Mouse (Mus musculus) megakaryocyte-erythroid progenitor cell, adult 5 weeks (primary cell): Measurements from ENCODE around the gene Srsf9. TPM values are rescaled to one million over a fixed set of nuclear protein-coding genes. Genes with fewer than 3 reads are reported as not detected.

Experiments
- polyA plus RNA-seq: library from polyadenylated mRNA; stranded (reverse); fragments of >175 nt; gene quantifications from 2 replicates; pipeline ENCODE4 v1.2.3, GENCODE M21; 2012

Gene Srsf9
- polyA plus RNA-seq = 74.0 and 79.8 TPM in 2 replicates

GRCm38 (mm10) chr5:115326875-115327609 is at the start of gene Srsf9:
TSS of gene Srsf9 (plus strand) at chr5:115327177.

DNA sequence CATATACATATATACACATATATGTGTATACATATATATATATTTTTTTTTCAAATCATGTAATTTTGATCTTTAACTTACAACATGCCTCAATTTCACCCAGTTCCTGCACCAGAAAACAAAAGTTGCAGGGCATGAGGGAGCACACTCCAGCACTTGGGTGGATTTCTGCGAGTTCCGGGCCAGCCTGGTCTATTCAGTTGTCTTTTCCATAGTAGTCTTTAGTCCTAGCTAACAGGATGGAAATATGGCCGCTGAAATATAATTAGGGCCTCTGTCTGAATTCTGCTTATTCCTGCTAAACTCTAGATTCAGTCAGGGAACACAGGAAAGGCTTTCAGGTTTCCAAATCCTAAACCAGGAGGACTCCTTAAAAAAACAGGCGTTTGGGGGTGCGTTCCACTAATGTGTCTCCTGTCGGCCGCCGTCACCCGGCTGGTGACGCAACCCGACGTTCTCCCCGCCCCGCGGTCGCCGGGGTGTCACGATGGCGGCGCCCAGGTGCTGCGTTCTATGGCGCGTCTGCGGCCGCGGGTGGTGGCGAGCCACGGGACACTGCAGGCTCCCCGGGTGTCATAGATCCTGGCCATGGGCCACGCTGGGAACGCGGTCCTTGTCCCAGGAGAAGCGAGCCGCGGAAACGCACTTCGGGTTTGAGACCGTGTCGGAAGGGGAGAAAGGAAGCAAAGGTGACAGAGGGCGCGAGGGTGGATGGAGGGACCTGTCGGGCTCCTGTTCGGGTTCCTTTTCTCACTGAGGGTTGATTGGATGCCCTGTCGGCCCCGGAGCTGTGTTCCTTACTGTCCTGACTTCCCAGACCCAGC is 47.5 kb upstream of the Srsf9 start, which contains the start of gene Coq5:
Gene Coq5 (plus strand): TSS at position 441 of the 824 bp plus-strand sequence.

GRCm38 (mm10) chr5:115300792-115301614 is 26.0 kb upstream of the Srsf9 start, which contains the start of gene Dynll1:
TSS of gene Dynll1 (minus strand) at chr5:115300999.

DNA sequence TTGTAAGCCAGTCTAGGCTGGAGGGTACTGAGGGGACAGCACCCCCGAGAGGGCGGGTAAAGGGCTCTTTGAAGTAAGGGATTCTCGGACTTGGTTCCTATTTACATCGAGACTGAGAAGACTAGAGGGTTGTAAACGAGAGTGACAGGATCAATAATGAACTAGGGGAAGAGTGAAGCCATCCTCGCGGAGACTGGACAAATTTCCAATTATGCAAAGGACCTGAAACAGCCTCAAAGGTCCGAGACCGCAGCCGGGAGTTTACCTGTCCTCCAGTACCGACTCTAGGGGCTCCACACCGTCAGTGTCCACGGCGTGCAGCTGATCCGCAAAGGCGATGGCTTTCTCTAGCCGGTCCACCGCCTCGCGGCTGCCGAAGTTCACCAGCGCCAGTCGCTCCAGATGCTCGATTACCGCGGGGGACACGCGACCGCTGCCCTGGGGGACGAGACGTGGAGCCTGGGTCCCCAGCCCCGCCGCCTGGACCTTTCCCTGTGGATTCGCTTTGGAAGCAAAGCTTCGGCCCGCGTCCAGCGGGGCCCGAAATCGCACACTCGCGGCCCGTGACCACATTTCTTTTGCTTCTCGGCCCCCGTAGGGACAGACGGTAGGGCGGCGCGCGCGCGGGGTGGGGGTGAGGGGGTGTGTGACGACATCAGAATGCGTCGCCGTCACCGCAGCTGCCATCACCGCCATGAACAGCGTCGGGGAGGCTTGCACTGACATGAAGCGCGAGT is 13.8 kb downstream of the Srsf9 start, which contains the start of the genes Gatc and Triap1:
Gene Gatc (minus strand): TSS at position 602 of the 737 bp plus-strand sequence.
Gene Triap1 (plus strand): TSS at position 649 of the 737 bp plus-strand sequence.

DNA sequence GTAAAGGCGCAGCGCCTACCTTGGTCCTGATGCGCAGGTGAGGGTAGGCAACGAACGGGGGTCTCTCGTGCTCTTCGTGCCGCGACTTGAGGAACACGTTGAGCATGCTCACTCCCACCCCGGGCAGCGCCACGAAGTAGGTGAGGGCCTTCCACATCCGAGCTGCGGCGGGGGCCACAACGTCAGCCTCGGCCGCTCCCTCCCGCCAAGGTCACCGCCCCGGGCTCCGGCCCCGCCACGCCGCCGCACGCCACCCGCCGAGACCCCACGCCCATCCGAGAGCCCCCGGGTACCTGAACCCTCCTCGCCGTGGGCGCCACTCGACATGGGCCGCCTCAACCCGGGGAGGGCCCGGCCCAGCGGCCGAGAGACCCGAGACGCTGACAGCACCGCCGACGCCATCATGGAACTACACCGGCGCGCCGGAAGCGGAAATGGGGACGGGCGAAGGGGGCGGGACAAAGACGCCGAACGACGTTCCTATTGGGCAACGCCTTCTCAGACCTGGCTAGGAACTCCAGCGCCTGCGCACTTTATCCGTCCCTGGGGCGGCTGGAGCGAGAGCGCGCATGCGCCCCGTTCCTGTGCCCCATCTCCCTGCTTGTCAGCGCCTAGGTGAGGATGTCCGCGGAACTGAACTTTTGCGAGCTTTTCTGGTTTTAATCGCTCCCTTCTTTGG is 21.7 kb downstream of the Srsf9 start, which contains the start of gene Cox6a1:
Gene Cox6a1 (minus strand): TSS at position 436 of the 679 bp plus-strand sequence.

Other genes starting within 250 kb of the Srsf9 start
- not detected in 2 replicates for gene Gm10401, start 228.9 kb upstream of the Srsf9 start, polyA plus RNA-seq
- gene Acads, start 207.8 kb upstream of the Srsf9 start, polyA plus RNA-seq = 57.8 and 61.9 TPM in 2 replicates
- 40.0 and 46.4 TPM in 2 replicates for gene Unc119b, start 192.2 kb upstream of the Srsf9 start, polyA plus RNA-seq
- 66.7 and 90.8 TPM in 2 replicates for gene Mlec, start 169.0 kb upstream of the Srsf9 start, polyA plus RNA-seq
- 0.37 and 0.73 TPM in 2 replicates for gene Cabp1, start 132.8 kb upstream of the Srsf9 start, polyA plus RNA-seq
- gene Pop5, start 91.3 kb upstream of the Srsf9 start, polyA plus RNA-seq = 13.8 and 18.1 TPM in 2 replicates
- 243 and 252 TPM in 2 replicates for gene Rnf10, start 54.3 kb upstream of the Srsf9 start, polyA plus RNA-seq
- gene Coq5, start 47.5 kb upstream of the Srsf9 start, polyA plus RNA-seq = 17.6 and 18.8 TPM in 2 replicates
- gene Dynll1, start 26.2 kb upstream of the Srsf9 start, polyA plus RNA-seq = 412 and 470 TPM in 2 replicates
- 11.6 and 11.8 TPM in 2 replicates for gene Gatc, start 14.0 kb downstream of the Srsf9 start, polyA plus RNA-seq
- gene Triap1, start 14.0 kb downstream of the Srsf9 start, polyA plus RNA-seq = 4.6 and 6.1 TPM in 2 replicates
- gene Cox6a1, start 21.8 kb downstream of the Srsf9 start, polyA plus RNA-seq = 1,870 and 2,088 TPM in 2 replicates
- gene Msi1, start 102.4 kb downstream of the Srsf9 start, polyA plus RNA-seq = not detected in 2 replicates
- gene Pla2g1b, start 139.1 kb downstream of the Srsf9 start, polyA plus RNA-seq = not detected in 2 replicates
- gene Sirt4, start 157.5 kb downstream of the Srsf9 start, polyA plus RNA-seq = 6.3 and 8.1 TPM in 2 replicates
- gene Pxn, start 179.5 kb downstream of the Srsf9 start, polyA plus RNA-seq = 230 and 240 TPM in 2 replicates
- 2,995 and 3,136 TPM in 2 replicates for gene Rplp0, start 232.3 kb downstream of the Srsf9 start, polyA plus RNA-seq
- 44.7 and 58.8 TPM in 2 replicates for gene Gcn1l1, start 238.1 kb downstream of the Srsf9 start, polyA plus RNA-seq